ENCODE assay signal across 18 mouse cellular contexts in the genomic region with DNA sequence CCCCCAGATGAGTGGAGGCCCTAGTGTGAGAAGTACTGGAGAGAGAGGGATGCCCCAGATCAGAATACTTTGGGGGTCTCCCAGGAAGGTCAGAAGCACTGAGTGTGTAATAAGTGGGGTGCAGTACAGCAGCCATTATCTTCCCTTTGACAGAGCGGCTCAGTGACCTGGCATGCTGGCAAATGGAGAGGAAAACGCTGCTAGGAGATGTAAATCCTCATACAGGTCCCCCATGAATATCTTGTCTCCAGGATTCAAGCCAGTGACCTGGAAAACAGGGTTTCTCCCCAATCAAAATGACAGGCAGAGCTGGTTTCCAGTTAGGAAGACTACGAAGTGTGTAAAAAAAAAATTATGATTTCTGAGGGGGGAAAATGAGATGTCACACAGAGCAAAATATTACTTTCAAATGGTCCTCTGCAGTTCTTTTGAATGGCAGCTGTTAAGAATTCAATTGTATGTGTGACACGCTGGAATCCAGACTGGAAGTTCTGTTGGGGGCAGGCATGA.
"Had no signal": no experiment of that assay in that cellular context is flagged by ENCODE, and none has a peak within 500 bp of the region (broad histone marks: within the 10 kb centered on the region; RNA-seq: fewer than 3 reads in every experiment).

No protein-coding gene starts in this region.

- H3K4me3 ChIP-seq: limb, embryonic 12.5 days; limb, embryonic 15.5 days; megakaryocyte, embryonic 14.5 days; neural tube, embryonic 12.5 days; neural tube, embryonic 15.5 days had no signal

- H3K9me3 ChIP-seq: limb, embryonic 12.5 days; limb, embryonic 15.5 days; megakaryocyte, embryonic 14.5 days; neural tube, embryonic 12.5 days; neural tube, embryonic 15.5 days had no signal

- DNase-seq: kidney, adult 18-20 months; kidney, adult 9 months; kidney, postnatal 14 days; kidney, postnatal 4 days; left cerebral cortex, postnatal 4 days; liver, postnatal 0 days; lung, embryonic 14.5 days; thymus, adult 2 months; thymus, postnatal 14 days; thymus, postnatal 4 days had no signal

- ATAC-seq: liver, postnatal 0 days; lung, postnatal 0 days had no signal

- H3K4me2 ChIP-seq: limb, embryonic 12.5 days; limb, embryonic 15.5 days; liver, embryonic 11.5 days; lung, embryonic 14.5 days; neural tube, embryonic 12.5 days; neural tube, embryonic 15.5 days had no signal

- H3K36me3 ChIP-seq: limb, embryonic 12.5 days; limb, embryonic 15.5 days; neural tube, embryonic 12.5 days; neural tube, embryonic 15.5 days had no signal

- H3K27ac ChIP-seq: limb, embryonic 12.5 days; limb, embryonic 15.5 days; liver, embryonic 14.5 days; neural tube, embryonic 12.5 days; neural tube, embryonic 15.5 days had no signal

- H3K9ac ChIP-seq: limb, embryonic 12.5 days; limb, embryonic 15.5 days; liver, embryonic 14.5 days; liver, postnatal 0 days; lung, embryonic 14.5 days; neural tube, embryonic 12.5 days; neural tube, embryonic 15.5 days had no signal

- H3K4me1 ChIP-seq: limb, embryonic 12.5 days; limb, embryonic 15.5 days; megakaryocyte, embryonic 14.5 days; neural tube, embryonic 12.5 days; neural tube, embryonic 15.5 days had no signal

- H3K27me3 ChIP-seq: limb, embryonic 12.5 days; limb, embryonic 15.5 days; megakaryocyte, embryonic 14.5 days; neural tube, embryonic 12.5 days; neural tube, embryonic 15.5 days had no signal
